Mouse (Mus musculus): ENCODE measurements around the gene Fam229b. TPM values are rescaled to one million over a fixed set of nuclear protein-coding genes. Genes with fewer than 3 reads are reported as not detected.

Fam229b gene
- polyA plus RNA-seq, 1 experiment from 2014 or later = 40.0 TPM

- Histone ChIP-seq H3K9me3 (ENCODE audit: control insufficient read depth, low read length) (no peaks in the 10 kb centered on the region), H3K4me2 (ENCODE audit: low read depth, low read length) (peak overlapping the region; percentile 28; the same call in 1 of the 2 replicates), H3K27me3 (ENCODE audit: control insufficient read depth, insufficient read depth, low read length) (no peaks in the 10 kb centered on the region), H3K4me3 (ENCODE audit: low read depth, low read length) (no peak overlapping the region), H3K4me1 (ENCODE audit: control insufficient read depth, insufficient read depth, low read length) (peaks cover 32% of the 10 kb centered on the region), H3K9ac (replicated peaks; ENCODE audit: low read depth, low read length) (no peak overlapping the region), H3K27ac (ENCODE audit: low read depth, low read length) (peak overlapping the region; percentile 30; the same call in 1 of the 2 replicates), H3K36me3 (ENCODE audit: control insufficient read depth, insufficient read depth, low read length) (no peaks in the 10 kb centered on the region)
- WGBS = 57% methylated on average over 9 of the region's 9 CpGs
- ATAC-seq (ENCODE audit: low read depth) = no peak
These were observed 35.9 kb upstream of the Fam229b start for GRCm38 (mm10) chr10:39169642-39170041.

- Histone ChIP-seq H3K36me3 (ENCODE audit: control insufficient read depth, insufficient read depth, low read length) (no peaks in the 10 kb centered on the region), H3K9ac (replicated peaks; ENCODE audit: low read depth, low read length) (no peak overlapping the region), H3K9me3 (ENCODE audit: control insufficient read depth, low read length) (no peaks in the 10 kb centered on the region), H3K4me2 (ENCODE audit: low read depth, low read length) (no peak overlapping the region), H3K4me1 (ENCODE audit: control insufficient read depth, insufficient read depth, low read length) (peaks cover 23% of the 10 kb centered on the region), H3K27me3 (ENCODE audit: control insufficient read depth, insufficient read depth, low read length) (no peaks in the 10 kb centered on the region), H3K27ac (ENCODE audit: low read depth, low read length) (no peak overlapping the region), H3K4me3 (ENCODE audit: low read depth, low read length) (no peak overlapping the region)
- WGBS = 88% methylated on average over 11 of the region's 11 CpGs
- no peak for ATAC-seq (ENCODE audit: low read depth)
These were observed 33.9 kb upstream of the Fam229b start for GRCm38 (mm10) chr10:39167611-39168010.

GRCm38 (mm10) chr10:39165632-39166115, 32.0 kb upstream of the Fam229b start:
- peak overlapping the region; percentile 29; the same call in 1 of the 2 replicates for H3K9ac ChIP-seq (replicated peaks; ENCODE audit: low read depth, low read length)
- ATAC-seq (ENCODE audit: low read depth) = peak; percentile 52
- H3K27ac ChIP-seq (ENCODE audit: low read depth, low read length) = peak overlapping the region; percentile 87
- H3K4me3 ChIP-seq (ENCODE audit: low read depth, low read length) = peak overlapping the region; percentile 27
- H3K4me2 ChIP-seq (ENCODE audit: low read depth, low read length) = peak overlapping the region; percentile 49
- H3K27me3 ChIP-seq (ENCODE audit: control insufficient read depth, insufficient read depth, low read length) = no peaks in the 10 kb centered on the region
- no peaks in the 10 kb centered on the region for H3K9me3 ChIP-seq (ENCODE audit: control insufficient read depth, low read length)
- no peaks in the 10 kb centered on the region for H3K36me3 ChIP-seq (ENCODE audit: control insufficient read depth, insufficient read depth, low read length)
- peaks cover 17% of the 10 kb centered on the region; the same call in 1 of the 2 replicates for H3K4me1 ChIP-seq (ENCODE audit: control insufficient read depth, insufficient read depth, low read length)
- WGBS = 17% methylated on average over 11 of the region's 11 CpGs

- H3K27ac ChIP-seq (ENCODE audit: low read depth, low read length) = peak within 1 kb of the TSS; percentile 87; the same call in 1 of the 2 replicates
These were observed 30.0 kb upstream of the Fam229b start, which contains the start of gene Ccn6 for GRCm38 (mm10) chr10:39163694-39164093. Gene Ccn6, minus strand, starts transcription at chr10:39163794.

GRCm38 (mm10) chr10:39162666-39163484, 29.2 kb upstream of the Fam229b start:
- no peak overlapping the region for H3K27ac ChIP-seq (ENCODE audit: low read depth, low read length)
- H3K4me3 ChIP-seq (ENCODE audit: low read depth, low read length) = no peak overlapping the region
- no peaks in the 10 kb centered on the region for H3K9me3 ChIP-seq (ENCODE audit: control insufficient read depth, low read length)
- no peak overlapping the region for H3K9ac ChIP-seq (replicated peaks; ENCODE audit: low read depth, low read length)
- 0 out of 2 replicates have a peak, but pooled peaks cover 7% of the 10 kb centered on the region for H3K4me1 ChIP-seq (ENCODE audit: control insufficient read depth, insufficient read depth, low read length)
- no peak overlapping the region for H3K4me2 ChIP-seq (ENCODE audit: low read depth, low read length)
- H3K36me3 ChIP-seq (ENCODE audit: control insufficient read depth, insufficient read depth, low read length) = no peaks in the 10 kb centered on the region
- ATAC-seq (ENCODE audit: low read depth) = no peak
- H3K27me3 ChIP-seq (ENCODE audit: control insufficient read depth, insufficient read depth, low read length) = no peaks in the 10 kb centered on the region
- 42% methylated on average over 18 of the region's 18 CpGs for WGBS

More at GRCm38 (mm10) chr10:39163694-39164093, 30.0 kb upstream of the Fam229b start, which contains the start of gene Ccn6:
- Histone ChIP-seq H3K4me3 (ENCODE audit: low read depth, low read length) (no peak within 1 kb of the TSS), H3K9ac (replicated peaks; ENCODE audit: low read depth, low read length) (no peak within 1 kb of the TSS), H3K9me3 (ENCODE audit: control insufficient read depth, low read length) (no peaks in the 10 kb centered on the region), H3K36me3 (ENCODE audit: control insufficient read depth, insufficient read depth, low read length) (no peaks in the 10 kb centered on the region), H3K27me3 (ENCODE audit: control insufficient read depth, insufficient read depth, low read length) (no peaks in the 10 kb centered on the region), H3K4me1 (ENCODE audit: control insufficient read depth, insufficient read depth, low read length) (0 out of 2 replicates have a peak, but pooled peaks cover 7% of the 10 kb centered on the region), H3K4me2 (ENCODE audit: low read depth, low read length) (no peak within 1 kb of the TSS)
- WGBS = 88% methylated on average over 10 of the region's 10 CpGs
- no peak for ATAC-seq (ENCODE audit: low read depth)

- Histone ChIP-seq H3K4me2 (ENCODE audit: low read depth, low read length) (no peak overlapping the region), H3K9ac (replicated peaks; ENCODE audit: low read depth, low read length) (no peak overlapping the region), H3K4me3 (ENCODE audit: low read depth, low read length) (no peak overlapping the region), H3K4me1 (ENCODE audit: control insufficient read depth, insufficient read depth, low read length) (0 out of 2 replicates have a peak, but pooled peaks cover 4% of the 10 kb centered on the region), H3K27me3 (ENCODE audit: control insufficient read depth, insufficient read depth, low read length) (no peaks in the 10 kb centered on the region), H3K9me3 (ENCODE audit: control insufficient read depth, low read length) (no peaks in the 10 kb centered on the region), H3K27ac (ENCODE audit: low read depth, low read length) (no peak overlapping the region), H3K36me3 (ENCODE audit: control insufficient read depth, insufficient read depth, low read length) (no peaks in the 10 kb centered on the region)
- 96% methylated on average over 1 of the region's 1 CpGs for WGBS
- ATAC-seq (ENCODE audit: low read depth) = no peak
These were observed 27.7 kb upstream of the Fam229b start for GRCm38 (mm10) chr10:39161406-39161805.

- H3K27ac ChIP-seq (ENCODE audit: low read depth, low read length) = no peak overlapping the region
- no peak overlapping the region for H3K9ac ChIP-seq (replicated peaks; ENCODE audit: low read depth, low read length)
- 59% methylated on average over 12 of the region's 12 CpGs for WGBS
- H3K27me3 ChIP-seq (ENCODE audit: control insufficient read depth, insufficient read depth, low read length) = no peaks in the 10 kb centered on the region
- ATAC-seq (ENCODE audit: low read depth) = no peak
- H3K4me3 ChIP-seq (ENCODE audit: low read depth, low read length) = no peak overlapping the region
- H3K36me3 ChIP-seq (ENCODE audit: control insufficient read depth, insufficient read depth, low read length) = no peaks in the 10 kb centered on the region
- no peak overlapping the region for H3K4me2 ChIP-seq (ENCODE audit: low read depth, low read length)
- H3K9me3 ChIP-seq (ENCODE audit: control insufficient read depth, low read length) = no peaks in the 10 kb centered on the region
- H3K4me1 ChIP-seq (ENCODE audit: control insufficient read depth, insufficient read depth, low read length) = no peaks in the 10 kb centered on the region
These were observed 24.6 kb upstream of the Fam229b start for GRCm38 (mm10) chr10:39158306-39158705.

GRCm38 (mm10) chr10:39157321-39157720, 23.6 kb upstream of the Fam229b start:
- Histone ChIP-seq H3K36me3 (ENCODE audit: control insufficient read depth, insufficient read depth, low read length) (no peaks in the 10 kb centered on the region), H3K27me3 (ENCODE audit: control insufficient read depth, insufficient read depth, low read length) (no peaks in the 10 kb centered on the region), H3K4me3 (ENCODE audit: low read depth, low read length) (no peak overlapping the region), H3K4me2 (ENCODE audit: low read depth, low read length) (no peak overlapping the region), H3K9ac (replicated peaks; ENCODE audit: low read depth, low read length) (no peak overlapping the region), H3K27ac (ENCODE audit: low read depth, low read length) (no peak overlapping the region), H3K9me3 (ENCODE audit: control insufficient read depth, low read length) (no peaks in the 10 kb centered on the region), H3K4me1 (ENCODE audit: control insufficient read depth, insufficient read depth, low read length) (no peaks in the 10 kb centered on the region)
- WGBS = 94% methylated on average over 1 of the region's 1 CpGs
- ATAC-seq (ENCODE audit: low read depth) = no peak

GRCm38 (mm10) chr10:39156719-39157118, 23.0 kb upstream of the Fam229b start:
- Histone ChIP-seq H3K4me1 (ENCODE audit: control insufficient read depth, insufficient read depth, low read length) (no peaks in the 10 kb centered on the region), H3K9ac (replicated peaks; ENCODE audit: low read depth, low read length) (no peak overlapping the region), H3K27ac (ENCODE audit: low read depth, low read length) (no peak overlapping the region), H3K36me3 (ENCODE audit: control insufficient read depth, insufficient read depth, low read length) (no peaks in the 10 kb centered on the region), H3K9me3 (ENCODE audit: control insufficient read depth, low read length) (no peaks in the 10 kb centered on the region), H3K27me3 (ENCODE audit: control insufficient read depth, insufficient read depth, low read length) (no peaks in the 10 kb centered on the region), H3K4me3 (ENCODE audit: low read depth, low read length) (no peak overlapping the region), H3K4me2 (ENCODE audit: low read depth, low read length) (no peak overlapping the region)
- WGBS = 91% methylated on average over 5 of the region's 5 CpGs
- no peak for ATAC-seq (ENCODE audit: low read depth)
